Mouse (Mus musculus): ENCODE results near the gene Nos1.

Nos1 gene

DNA sequence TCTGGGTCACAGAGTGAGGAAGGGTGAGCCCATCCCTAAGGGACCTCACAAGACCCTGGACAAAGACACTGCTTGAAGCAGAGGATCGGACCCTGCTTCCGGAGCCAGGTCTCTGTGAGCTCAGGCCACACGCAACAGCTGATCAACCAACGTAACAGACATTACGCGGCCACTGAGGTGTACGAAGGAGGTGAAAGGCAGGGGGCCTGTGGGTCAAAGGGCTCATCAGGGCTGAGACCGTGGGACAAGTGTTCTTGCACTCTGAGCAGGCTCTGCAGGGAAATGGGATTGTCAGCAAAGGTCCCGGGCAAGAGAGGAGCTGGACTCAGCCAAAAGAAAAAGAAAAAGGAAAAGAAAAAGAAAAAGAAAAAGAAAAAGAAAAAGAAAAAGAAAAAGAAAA, 186.1 kb downstream of the Nos1 start:
- no peak for DNase-seq (ENCODE audit: low spot score)

DNA sequence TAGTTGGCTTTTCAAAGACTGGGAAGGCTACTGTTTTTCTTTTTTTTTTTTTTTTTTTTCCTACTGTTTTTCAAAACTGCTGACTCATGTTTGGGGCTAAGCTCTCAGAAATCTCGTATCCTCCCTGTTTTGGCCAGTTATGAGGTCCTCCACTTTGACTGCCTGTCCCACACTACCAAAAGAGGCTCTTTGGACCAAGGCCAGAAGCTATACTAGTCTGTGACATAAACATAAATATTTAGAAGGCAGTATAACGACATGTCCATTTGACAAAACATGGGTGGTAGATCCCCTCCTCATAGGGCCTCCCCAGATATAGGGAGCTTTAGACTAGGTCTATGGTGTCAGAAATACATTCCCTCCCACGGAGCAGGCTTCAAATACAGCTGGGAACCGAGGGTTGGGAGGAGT, 186.8 kb downstream of the Nos1 start:
- no peak for DNase-seq (ENCODE audit: low spot score)

DNA sequence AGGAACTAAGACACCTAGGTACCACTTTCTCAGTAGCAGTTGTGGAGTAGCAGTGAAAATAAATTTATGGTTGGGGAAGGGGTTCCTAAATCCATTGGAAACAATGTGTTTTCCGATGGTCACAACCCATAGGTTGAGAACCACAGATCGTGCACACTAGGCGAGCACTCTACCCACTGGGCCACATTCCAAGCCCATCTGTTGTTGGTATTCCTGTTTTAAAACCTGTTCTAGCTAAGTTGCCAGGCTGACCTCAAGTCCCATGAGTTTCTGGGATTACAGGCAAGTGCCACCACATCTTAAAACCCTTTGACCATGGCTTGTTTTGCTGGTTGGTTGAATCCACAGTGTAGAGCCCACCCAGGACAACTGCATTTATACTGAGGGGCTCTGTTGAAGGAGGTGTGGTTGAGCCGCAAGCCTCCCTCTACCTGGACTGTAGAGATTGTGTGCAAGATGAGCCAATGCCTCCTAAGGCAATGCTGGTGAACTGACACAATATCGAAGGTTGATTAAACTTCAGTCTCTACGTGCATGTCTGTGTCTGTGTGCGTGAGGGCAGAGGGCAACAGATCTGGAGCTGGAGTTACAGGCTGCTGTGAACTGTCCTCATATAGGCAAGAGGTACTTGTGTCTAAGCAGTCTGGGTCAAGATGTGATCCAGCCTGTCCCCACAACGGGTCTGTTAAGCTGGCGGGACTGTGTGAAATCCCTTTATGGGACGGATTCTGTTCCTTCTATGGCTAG, 189.0 kb downstream of the Nos1 start:
- no peak for DNase-seq (ENCODE audit: low spot score)

DNA sequence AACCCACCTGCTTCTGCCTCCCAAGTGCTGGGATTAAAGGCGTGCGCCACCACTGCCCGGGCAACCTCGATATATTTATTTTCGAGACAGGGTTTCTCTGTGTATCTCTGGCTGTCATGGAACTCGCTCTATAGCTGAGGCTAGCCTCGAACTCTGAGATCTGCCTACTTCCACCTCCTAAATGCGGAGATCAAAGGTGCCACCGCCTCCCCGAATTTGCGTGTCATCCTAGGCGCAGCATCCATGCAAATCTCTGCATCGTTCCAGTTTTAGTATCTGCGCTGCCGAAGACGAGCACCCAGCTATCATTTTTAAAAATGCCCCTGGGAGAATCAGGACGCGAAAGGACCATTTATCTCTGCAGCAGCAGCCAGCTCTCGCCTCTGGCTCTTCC, 195.4 kb downstream of the Nos1 start:
- DNase-seq (ENCODE audit: low spot score), result no peak

DNA sequence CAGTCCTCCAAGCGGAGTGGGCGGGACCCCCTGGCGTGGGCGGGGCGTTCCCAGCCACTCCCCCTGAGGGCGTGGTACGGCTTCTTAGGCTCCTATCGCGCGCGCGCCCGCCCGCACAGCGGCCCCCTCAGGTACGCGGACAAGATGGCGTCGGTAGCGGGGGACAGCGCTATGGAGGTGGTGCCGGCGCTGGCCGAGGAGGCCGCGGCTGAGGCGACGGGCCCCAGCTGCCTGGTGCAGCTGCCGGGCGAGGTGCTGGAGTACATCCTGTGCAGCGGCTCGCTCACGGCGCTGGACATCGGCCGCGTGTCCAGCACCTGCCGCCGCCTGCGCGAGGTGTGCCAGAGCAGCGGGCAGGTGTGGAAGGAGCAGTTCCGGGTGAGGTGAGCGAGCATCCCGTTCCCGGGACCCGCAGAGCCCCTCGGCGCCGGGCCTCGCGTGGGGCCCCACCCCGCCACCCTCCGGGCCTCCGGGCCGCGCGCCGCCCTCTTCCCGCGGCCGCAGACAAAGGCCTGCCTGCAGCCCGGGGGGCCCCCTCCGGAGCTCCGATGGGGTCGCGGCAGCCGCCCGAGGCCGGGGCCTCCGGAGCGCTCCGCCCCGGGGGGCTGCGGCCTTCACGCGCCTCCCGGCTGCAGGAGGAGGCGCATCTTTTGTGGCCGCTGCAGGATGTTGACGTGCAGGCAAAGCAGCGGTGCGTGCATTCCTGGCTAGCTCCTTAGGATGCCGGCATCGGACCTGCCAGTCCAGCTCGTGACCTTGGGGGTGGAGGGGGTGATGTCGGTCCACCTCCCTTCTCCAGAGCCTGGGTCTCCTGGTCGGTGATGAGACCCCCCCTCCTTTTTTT, 196.0 kb downstream of the Nos1 start, which contains the start of gene Fbxo21:
Fbxo21 (plus strand) TSS at position 74 of the 844 bp plus-strand sequence.
- peak; percentile 98 for DNase-seq (ENCODE audit: low spot score)

DNA sequence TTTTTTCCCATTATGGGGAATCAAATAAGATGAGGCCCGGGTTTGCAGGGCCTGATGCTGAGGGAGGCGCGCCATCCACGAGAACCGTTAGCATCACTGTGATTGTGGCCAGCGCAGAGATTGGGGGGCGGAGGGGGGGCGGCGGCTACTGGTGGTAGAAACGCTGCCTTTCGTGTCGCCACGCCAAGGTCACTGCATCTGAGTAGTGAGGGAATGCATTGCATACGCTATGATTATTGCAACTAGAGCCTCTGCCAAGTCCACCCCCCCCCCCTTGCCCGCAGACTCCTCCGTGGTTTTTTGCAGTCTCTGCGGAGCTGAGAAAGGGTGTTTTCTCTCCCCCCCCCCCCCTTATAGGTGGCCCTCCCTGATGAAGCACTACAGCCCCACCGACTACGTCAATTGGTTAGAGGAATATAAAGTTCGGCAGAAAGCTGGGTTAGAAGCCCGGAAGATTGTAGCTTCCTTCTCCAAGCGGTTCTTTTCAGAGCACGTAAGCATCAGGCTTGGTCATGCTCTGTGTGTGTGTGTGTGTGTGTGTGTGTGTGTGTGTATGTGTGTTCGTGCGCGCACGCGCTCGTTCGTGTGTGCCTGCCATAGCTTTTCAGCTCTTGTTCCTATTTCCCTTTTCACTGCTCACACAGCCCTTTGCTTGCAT, 196.8 kb downstream of the Nos1 start:
- DNase-seq (ENCODE audit: low spot score), result peak; percentile 62

DNA sequence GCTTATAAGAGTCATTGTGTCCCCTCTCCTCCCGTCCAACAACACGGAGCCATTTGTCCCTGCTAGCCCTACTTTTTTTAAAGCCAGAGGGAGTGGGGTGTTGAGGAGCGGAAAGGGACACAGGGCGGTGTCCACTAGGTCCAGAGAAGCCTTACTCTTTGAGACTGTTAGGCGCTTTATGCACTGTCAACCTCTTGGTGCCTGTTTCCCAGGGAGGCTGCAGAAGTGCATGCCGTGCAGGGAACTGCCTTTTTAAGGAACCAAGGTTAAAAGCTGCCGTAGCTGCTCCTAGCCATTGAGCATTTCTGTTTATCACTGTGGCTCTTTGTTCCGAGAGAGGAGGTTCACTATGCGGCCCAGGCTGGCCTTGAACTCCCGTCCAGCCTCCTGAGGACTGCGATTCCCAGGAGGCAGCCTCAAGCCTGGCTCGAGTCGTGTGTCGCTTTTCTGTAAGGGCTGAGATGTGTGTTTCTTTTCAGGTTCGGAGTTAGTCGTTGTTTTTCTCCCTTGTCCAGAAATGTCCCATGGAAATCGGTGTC, 197.4 kb downstream of the Nos1 start:
- no peak for DNase-seq (ENCODE audit: low spot score)

DNA sequence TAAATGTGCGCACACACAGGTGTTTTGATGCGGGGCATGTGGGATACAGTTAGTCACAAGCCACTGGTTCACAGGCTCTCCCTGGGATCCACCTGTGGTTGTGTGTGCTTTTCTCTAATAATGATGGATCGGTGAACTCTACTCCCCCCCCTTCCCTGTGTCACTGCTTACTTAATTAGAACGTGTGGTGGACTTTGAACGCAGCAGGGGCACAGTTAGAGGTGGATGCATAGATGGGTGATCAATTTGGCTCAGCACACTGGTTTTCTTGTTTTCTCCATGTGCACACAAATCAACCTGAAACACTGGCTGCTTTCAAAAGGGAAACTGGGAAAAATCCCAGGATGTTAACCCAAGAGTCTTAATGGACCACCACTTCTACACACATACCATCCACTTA, 198.2 kb downstream of the Nos1 start:
- no peak for DNase-seq (ENCODE audit: low spot score)

DNA sequence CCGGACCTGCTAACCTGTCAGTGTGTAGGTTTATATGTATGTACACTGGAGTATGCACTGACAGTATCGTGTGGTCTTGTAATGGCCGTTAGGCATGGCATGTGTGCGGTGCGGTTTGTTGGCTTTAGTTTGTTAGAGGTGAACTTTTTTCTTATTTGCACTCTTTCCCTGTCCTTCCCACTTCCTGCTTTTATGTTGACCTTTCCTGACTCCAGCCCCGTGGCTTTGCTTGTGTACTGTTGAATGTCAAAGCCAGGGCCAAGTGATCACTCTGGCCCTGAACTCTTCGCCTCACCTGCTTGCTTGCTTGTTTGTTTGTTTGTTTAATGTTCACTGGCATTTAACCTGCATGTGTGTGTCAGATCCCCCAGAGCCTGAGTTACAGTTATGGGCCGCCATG, 200.1 kb downstream of the Nos1 start:
- no peak for DNase-seq (ENCODE audit: low spot score)

DNA sequence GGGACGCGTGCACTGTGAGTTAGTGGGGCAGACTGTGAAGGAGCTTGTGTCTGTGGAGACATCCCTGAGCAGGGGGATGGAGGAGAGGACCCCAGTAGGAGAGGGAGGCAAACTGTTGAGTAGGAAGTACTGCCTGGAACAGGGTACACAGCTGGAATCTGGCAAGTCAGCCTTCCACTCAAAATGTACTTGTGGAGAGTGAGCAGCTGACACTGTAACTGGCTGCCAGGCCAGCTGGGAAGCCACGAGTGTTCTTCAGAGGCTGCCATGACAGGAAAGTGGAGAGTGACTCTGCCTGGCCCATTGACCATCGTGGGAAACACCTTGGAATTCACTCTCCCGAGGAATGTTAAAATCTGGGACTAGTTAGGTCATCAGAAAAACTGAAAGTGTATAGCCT, 201.1 kb downstream of the Nos1 start:
- no peak for DNase-seq (ENCODE audit: low spot score)

DNA sequence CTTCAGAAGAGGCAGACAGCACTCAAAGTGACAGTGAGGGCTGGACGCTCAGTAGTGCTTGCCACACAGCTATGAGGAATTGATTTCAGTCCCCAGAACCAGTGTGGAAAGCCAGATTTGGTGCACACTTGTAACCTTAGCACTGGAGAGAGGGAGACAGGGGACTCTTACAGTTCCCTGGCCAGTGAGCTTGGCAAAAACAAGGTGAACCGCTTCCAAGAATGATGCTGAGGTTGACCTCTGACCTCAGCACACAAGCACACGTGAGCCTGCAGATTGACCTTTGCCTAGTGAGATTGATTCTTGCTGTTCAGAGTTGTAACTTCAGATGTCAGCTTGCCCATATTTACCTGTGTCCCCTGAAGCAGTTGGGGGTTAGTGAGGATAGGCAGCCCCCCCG, 205.5 kb downstream of the Nos1 start:
- no peak for DNase-seq (ENCODE audit: low spot score)

DNA sequence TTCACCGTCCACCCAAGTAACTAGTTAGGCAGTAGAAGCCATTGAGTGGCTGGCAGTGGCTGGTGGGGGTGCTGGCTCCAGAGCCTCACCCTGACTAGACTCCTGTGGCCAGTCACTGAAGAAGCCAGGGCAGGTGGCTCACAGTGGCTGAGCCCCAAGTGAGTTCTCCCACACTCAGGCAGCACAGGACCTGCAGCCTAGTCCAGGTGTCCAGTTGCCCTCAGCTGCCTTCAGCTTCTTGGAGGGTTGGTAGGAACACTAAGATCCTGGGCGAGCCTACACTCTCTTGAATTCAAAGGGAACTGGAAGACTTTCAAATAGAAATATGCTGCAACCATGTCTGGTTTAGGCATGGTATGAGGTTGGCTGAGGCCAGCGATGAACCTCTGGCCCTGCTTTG, 207.1 kb downstream of the Nos1 start:
- DNase-seq (ENCODE audit: low spot score), result no peak

DNA sequence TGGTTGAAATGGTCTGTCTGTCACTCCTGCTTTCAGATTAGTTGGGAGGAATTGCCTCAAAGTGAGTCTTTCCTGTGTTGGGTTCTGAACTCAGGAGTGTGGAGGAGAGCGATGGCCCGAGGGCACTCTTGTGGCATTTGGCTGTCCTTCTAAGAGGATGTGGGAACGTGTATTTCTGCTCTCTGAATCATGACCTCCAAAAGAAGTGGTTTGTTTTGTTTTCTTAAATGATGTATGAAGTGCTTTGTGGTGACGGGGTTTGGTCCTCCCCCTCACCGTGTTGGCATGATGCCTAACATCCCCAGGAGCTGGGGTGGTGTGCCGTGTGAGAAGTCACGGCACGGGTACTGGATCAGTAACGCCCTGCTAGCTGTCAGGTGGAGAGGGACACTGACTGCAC, 207.5 kb downstream of the Nos1 start:
- DNase-seq (ENCODE audit: low spot score), result no peak

DNA sequence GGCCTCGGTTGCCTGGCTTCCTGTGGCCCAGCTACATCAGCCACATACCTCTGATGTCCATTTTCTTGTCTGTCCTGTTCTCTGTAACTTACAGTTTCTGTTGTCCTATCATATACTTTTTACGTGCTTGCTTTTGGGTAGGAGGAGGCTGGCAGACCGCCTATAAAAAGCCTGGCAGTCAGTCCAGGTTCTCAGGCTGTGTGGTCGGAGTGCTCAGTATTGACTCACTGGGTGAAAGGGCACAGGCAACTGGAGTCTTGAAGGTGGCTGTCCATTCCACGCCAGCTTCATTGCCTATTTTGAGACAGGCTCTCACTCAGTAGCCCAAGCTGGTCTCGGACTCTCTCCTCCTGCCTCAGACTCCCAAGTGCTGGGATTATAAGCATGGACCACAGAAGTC, 208.9 kb downstream of the Nos1 start:
- no peak for DNase-seq (ENCODE audit: low spot score)

DNA sequence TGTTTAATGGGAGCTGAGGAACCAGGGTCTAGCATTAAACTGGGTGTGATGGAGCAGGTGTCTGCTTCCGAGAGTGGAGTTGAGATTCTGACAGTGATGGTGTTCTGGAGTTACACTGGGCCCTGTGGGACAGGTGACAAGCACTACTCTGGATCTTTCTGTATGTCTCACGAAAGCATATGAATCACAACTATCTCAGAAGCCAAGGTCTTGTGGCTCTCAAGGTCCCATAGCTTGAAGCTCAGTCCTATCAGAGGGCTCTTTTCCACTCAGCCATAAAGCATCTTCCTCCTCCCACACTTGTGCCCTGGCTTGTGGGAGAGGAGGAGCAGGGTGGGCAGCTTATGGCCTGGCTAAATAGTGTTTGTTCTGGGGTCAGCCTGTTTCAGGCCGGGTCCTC, 210.1 kb downstream of the Nos1 start:
- DNase-seq (ENCODE audit: low spot score), result no peak

DNA sequence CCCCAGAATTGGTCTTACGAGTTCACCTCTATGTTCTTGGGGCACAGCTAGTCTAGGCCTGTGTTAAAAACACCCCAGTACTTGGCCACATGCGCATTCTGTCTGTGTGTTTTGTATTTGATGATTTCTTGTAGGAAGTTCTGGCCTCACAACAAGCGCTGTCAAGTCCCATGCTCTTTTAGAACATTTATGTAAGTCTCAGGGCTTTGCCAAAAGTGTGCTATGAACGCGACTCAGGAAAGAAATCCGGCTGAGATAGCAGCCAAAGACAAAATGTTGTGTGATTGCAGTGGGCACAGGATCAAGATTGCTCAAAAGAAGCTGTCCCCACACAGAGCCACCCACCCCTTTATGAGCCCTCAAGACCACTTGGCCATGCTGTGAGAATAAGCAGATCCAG, 212.7 kb downstream of the Nos1 start:
- no peak for DNase-seq (ENCODE audit: low spot score)

DNA sequence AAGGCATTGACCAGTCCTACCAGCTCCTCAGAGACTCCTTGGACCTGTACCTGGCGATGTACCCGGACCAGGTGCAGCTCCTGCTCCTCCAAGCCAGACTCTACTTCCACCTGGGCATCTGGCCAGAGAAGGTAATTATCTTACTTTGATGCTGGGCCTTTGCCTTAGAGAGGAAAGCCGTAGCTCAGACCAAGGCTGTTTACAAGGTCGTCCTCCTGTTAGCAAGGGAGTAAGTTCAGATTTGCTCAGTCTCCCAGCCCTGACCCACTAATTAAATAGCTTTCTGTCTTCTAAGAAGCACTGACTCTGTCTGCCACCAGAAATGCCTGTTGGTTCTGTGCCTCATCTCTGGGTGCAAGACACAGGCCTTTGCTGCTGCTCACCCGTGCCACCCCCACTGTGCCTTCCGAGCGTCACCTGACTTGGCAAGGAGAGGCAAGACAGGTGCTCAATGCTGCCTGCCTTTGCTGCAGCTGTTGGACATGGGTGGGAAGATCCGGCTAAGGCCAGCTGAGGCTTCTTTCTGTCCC, 214.6 kb downstream of the Nos1 start:
- no peak for DNase-seq (ENCODE audit: low spot score)

DNA sequence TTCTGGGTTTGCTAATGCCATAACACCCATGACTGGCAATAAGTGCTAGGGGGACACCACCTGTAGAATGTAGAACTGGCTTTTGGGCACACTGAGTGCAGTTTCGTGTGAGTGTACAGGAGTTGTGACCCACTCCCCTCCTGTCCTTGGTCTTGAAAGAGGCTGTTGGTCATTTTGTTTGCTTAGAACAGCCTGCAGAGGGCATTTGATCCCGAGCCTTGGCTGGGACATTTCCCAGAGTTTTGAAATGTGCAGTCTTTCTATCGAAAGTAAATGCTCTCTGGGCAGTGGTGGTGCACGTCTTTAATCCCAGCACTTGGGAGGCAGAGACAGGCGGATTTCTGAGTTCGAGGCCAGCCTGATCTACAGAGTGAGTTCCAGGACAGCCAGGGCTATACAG, 215.1 kb downstream of the Nos1 start:
- no peak for DNase-seq (ENCODE audit: low spot score)

DNA sequence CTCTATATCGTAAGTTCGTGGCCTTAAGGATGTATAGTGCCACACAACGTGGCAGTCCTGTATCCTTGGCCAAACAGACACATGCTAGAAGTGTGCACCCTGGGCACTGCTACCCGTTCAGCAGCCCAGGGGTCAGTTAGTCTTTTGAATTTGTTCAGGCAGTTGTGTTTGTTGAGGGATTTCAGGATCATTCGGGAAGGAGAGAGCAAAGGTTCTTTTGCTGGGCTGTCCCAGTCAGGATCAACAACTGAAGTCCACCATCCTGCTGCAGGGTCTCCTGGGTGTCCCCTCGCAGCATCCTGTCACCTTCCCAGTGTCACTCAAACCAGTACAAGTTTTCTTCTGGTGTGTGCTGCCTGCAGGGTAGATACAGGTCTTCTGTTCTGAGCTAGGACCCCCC, 215.7 kb downstream of the Nos1 start:
- no peak for DNase-seq (ENCODE audit: low spot score)

DNA sequence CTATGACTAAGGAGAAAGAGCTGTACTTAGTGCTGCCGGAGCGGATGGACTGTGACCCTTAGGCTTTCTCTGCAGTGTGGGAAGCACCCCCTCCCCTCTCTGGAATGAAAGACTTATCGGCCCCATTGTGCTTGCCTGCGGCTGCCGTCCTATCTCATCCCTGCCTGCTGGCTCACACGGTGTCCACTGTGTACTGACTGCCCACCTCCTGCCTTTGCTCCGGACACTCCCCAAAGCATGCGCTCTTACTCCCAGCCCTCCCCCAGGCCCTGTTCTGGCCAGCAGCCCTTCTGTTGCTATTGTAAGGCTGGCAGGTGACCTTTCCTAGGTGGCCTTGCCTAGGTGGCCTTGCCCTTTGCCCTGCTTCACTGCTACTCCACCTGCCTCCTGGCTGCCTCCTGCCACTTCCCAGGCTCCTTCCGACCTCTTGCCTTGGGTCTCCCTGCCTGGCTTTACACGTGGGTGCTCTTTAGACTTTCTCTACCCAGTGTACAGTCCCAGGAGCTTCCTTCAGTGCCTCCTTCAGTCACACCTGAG, 216.7 kb downstream of the Nos1 start:
- DNase-seq (ENCODE audit: low spot score), result no peak

DNA sequence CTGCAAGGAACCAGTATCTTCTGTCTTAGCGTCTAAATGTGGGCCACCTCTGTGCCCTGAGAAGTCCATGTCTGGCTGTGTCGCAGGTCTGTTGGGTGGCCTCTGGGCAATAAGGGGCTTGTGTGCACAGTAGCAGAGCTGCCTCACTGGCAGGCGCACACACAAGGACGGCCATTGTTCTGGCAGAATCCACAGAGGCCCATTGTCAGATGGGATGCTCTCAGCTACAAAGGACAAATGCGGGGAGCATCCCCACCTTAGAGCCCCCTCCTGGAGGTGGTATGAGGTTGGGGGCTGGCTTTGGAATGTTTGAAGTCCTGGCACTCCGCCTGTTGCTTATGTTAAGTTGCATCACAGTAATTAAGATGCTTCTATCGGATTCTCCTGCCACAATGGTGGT, 218.2 kb downstream of the Nos1 start:
- peak; percentile 54 for DNase-seq (ENCODE audit: low spot score)

DNA sequence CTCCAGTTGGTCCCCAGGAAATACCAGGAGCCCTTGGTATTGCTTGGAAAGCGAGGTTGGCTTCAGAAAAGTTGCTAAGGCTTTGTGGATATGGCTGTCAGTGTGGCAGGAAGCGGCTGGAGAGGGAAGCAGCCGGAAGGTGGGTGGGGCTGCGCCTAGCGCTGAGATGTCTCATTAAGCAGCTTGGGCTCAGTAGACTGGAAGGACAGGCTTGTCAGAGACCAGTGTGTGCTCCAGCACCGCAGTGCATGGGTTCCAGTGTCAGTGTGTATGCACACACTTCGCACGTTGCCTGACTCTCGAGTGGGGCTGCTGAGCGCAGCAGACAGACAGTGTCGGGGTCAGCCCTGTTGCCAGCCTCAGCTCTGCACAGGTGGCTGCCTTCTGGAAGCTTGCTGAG, 218.8 kb downstream of the Nos1 start:
- DNase-seq (ENCODE audit: low spot score), result peak; percentile 61

Measured in layer of hippocampus, adult 11-12 months (tissue).